Mouse (Mus musculus) heart, adult 2 months (tissue): ENCODE data around the gene Agtpbp1.

Experiments
- CTCF ChIP-seq: fragments of 200-600 bp; IDR thresholded peaks from 2 replicates; pipeline ENCODE4 v1.8.1; 2022; ENCODE audit warnings: antibody characterized with exemption, mild to moderate bottlenecking, moderate library complexity
- POLR2A ChIP-seq: fragments of 200-500 bp; IDR thresholded peaks from 2 replicates; pipeline ENCODE4 v1.6.1; 2011; ENCODE audit warnings: mild to moderate bottlenecking, low read depth, low read length, control low read depth; ENCODE audit not compliant: insufficient read depth

DNA sequence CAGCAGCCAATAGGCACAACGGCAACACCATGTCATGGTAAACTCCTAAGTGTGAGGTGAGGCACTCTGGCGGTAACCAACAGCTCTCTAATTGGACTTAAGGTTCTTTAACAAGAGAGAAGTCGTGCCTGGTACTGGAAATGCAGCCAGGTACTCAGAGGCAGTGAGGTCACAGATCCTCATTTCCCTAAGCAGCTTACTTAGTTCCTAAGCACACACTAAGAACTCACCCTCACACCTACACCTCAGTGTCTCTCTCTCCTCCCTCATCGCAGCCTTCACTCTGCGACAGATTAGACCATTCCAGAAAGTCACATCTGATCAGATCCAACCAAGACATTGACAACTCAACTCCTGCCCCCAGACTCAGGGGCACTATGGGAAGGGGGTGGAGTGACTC lies 45.0 kb downstream of the Agtpbp1 start:
- TF ChIP-seq CTCF, result no peak
- TF ChIP-seq POLR2A, result no peak
